Mouse (Mus musculus) heart, embryonic 10.5 days (tissue): ENCODE results near the gene Ccdc162. TPM values are rescaled to one million over a fixed set of nuclear protein-coding genes. Genes with fewer than 3 reads are reported as not detected.
A peak's percentile ranks its signal among the peaks of the same experiment; 100 is the strongest.

Experiments used
- DNase-seq: peaks from one replicate; pipeline ENCODE4 v3.0.0-alpha.2; 2017; ENCODE audit warnings: low spot score
- H3K27ac ChIP-seq: fragments of 300-500 bp; sonication (generic); 2 replicates; pipeline ENCODE4 v1.5.1; 2016; ENCODE audit warnings: mild to moderate bottlenecking
- H3K27me3 ChIP-seq: fragments of 300-500 bp; sonication (generic); 2 replicates; pipeline ENCODE4 v1.6.1; 2016; ENCODE audit warnings: mild to moderate bottlenecking; ENCODE audit not compliant: poor library complexity, insufficient read depth, severe bottlenecking
- H3K36me3 ChIP-seq: fragments of 300-500 bp; sonication (generic); 2 replicates; pipeline ENCODE4 v1.6.1; 2016; ENCODE audit warnings: mild to moderate bottlenecking, moderate library complexity
- H3K4me1 ChIP-seq: fragments of 300-500 bp; sonication (generic); 2 replicates; pipeline ENCODE4 v1.6.1; 2016; ENCODE audit warnings: mild to moderate bottlenecking
- H3K4me3 ChIP-seq: fragments of 300-500 bp; sonication (generic); 2 replicates; pipeline ENCODE4 v1.5.1; 2016; ENCODE audit warnings: mild to moderate bottlenecking, moderate library complexity
- H3K9me3 ChIP-seq: fragments of 300-500 bp; sonication (generic); 2 replicates; pipeline ENCODE4 v1.6.1; 2016; ENCODE audit warnings: mild to moderate bottlenecking, moderate library complexity
- WGBS: fragments of 180-500 bp; shearing (Covaris S2); methylation state at CpG from one replicate; pipeline ENCODE4 v1.1.7; 2016; 5-methylcytosine and 5-hydroxymethylcytosine counted together
- polyA plus RNA-seq: library from polyadenylated mRNA; unstranded; fragments of >200 nt; fragmentation: Nextera tagmentation; extraction: Ambion mirVana; gene quantifications from 2 replicates; pipeline ENCODE4 v1.2.1, GENCODE M21; 2016

Gene Ccdc162
- polyA plus RNA-seq, 1 experiment from 2014 or later = 0.40 TPM

GRCm38 (mm10) chr10:41608485-41608884, 107.9 kb downstream of the Ccdc162 start:
- no peak overlapping the region for H3K4me3 ChIP-seq
- H3K27me3 ChIP-seq = no peaks in the 10 kb centered on the region
- H3K27ac ChIP-seq = no peak overlapping the region
- no peaks in the 10 kb centered on the region for H3K36me3 ChIP-seq
- WGBS = 80% methylated on average over 3 of the region's 3 CpGs
- no peaks in the 10 kb centered on the region for H3K9me3 ChIP-seq
- H3K4me1 ChIP-seq = peaks cover 26% of the 10 kb centered on the region
- no peak for DNase-seq

- 85% methylated on average over 1 of the region's 1 CpGs for WGBS
- Histone ChIP-seq H3K27ac (no peak overlapping the region; the same call in 1 of the 2 replicates), H3K27me3 (no peaks in the 10 kb centered on the region), H3K36me3 (no peaks in the 10 kb centered on the region), H3K4me1 (peaks cover 48% of the 10 kb centered on the region), H3K4me3 (no peak overlapping the region), H3K9me3 (no peaks in the 10 kb centered on the region)
- DNase-seq = no peak
Observed at GRCm38 (mm10) chr10:41602667-41603066, 113.8 kb downstream of the Ccdc162 start.

GRCm38 (mm10) chr10:41601898-41602545, 114.4 kb downstream of the Ccdc162 start:
- H3K4me1 ChIP-seq = peaks cover 43% of the 10 kb centered on the region
- no peak overlapping the region; the same call in 1 of the 2 replicates for H3K27ac ChIP-seq
- no peaks in the 10 kb centered on the region for H3K36me3 ChIP-seq
- H3K9me3 ChIP-seq = no peaks in the 10 kb centered on the region
- H3K27me3 ChIP-seq = no peaks in the 10 kb centered on the region
- DNase-seq = no peak
- 68% methylated on average over 7 of the region's 7 CpGs for WGBS
- no peak overlapping the region for H3K4me3 ChIP-seq

GRCm38 (mm10) chr10:41601302-41601701, 115.1 kb downstream of the Ccdc162 start:
- no peak overlapping the region for H3K4me3 ChIP-seq
- no peaks in the 10 kb centered on the region for H3K9me3 ChIP-seq
- 57% methylated on average over 4 of the region's 4 CpGs for WGBS
- DNase-seq = no peak
- H3K36me3 ChIP-seq = no peaks in the 10 kb centered on the region
- H3K27ac ChIP-seq = no peak overlapping the region
- H3K27me3 ChIP-seq = no peaks in the 10 kb centered on the region
- H3K4me1 ChIP-seq = peaks cover 38% of the 10 kb centered on the region

- no peaks in the 10 kb centered on the region for H3K9me3 ChIP-seq
- DNase-seq = no peak
- H3K36me3 ChIP-seq = no peaks in the 10 kb centered on the region
- peaks cover 38% of the 10 kb centered on the region for H3K4me1 ChIP-seq
- H3K4me3 ChIP-seq = no peak overlapping the region
- H3K27ac ChIP-seq = peak overlapping the region; percentile 67; the same call in 1 of the 2 replicates
- 74% methylated on average over 9 of the region's 9 CpGs for WGBS
- no peaks in the 10 kb centered on the region for H3K27me3 ChIP-seq
Observed at GRCm38 (mm10) chr10:41599051-41599450, 117.4 kb downstream of the Ccdc162 start.

GRCm38 (mm10) chr10:41598221-41598620, 118.2 kb downstream of the Ccdc162 start:
- Histone ChIP-seq H3K27ac (peak overlapping the region; percentile 66), H3K4me1 (peaks cover 38% of the 10 kb centered on the region)

GRCm38 (mm10) chr10:41595550-41595949, 120.9 kb downstream of the Ccdc162 start:
- no peaks in the 10 kb centered on the region for H3K27me3 ChIP-seq
- H3K27ac ChIP-seq = peak overlapping the region; percentile 82
- no peak for DNase-seq
- no peaks in the 10 kb centered on the region for H3K9me3 ChIP-seq
- no peak overlapping the region for H3K4me3 ChIP-seq
- 76% methylated on average over 3 of the region's 3 CpGs for WGBS
- H3K36me3 ChIP-seq = no peaks in the 10 kb centered on the region
- H3K4me1 ChIP-seq = peaks cover 30% of the 10 kb centered on the region

More at GRCm38 (mm10) chr10:41598221-41598620, 118.2 kb downstream of the Ccdc162 start:
- no peaks in the 10 kb centered on the region for H3K27me3 ChIP-seq
- DNase-seq = no peak
- WGBS = 36% methylated on average over 9 of the region's 9 CpGs
- H3K4me3 ChIP-seq = peak overlapping the region; percentile 5; the same call in 1 of the 2 replicates
- no peaks in the 10 kb centered on the region for H3K36me3 ChIP-seq
- no peaks in the 10 kb centered on the region for H3K9me3 ChIP-seq

- WGBS = 27% methylated on average over 2 of the region's 2 CpGs
- H3K4me1 ChIP-seq = peaks cover 30% of the 10 kb centered on the region
- H3K27me3 ChIP-seq = no peaks in the 10 kb centered on the region
- H3K9me3 ChIP-seq = no peaks in the 10 kb centered on the region
- H3K36me3 ChIP-seq = no peaks in the 10 kb centered on the region
- H3K27ac ChIP-seq = peak overlapping the region; percentile 82
- peak; percentile 83 for DNase-seq
- H3K4me3 ChIP-seq = peak overlapping the region; percentile 24; the same call in 1 of the 2 replicates
Observed at GRCm38 (mm10) chr10:41594957-41595356, 121.5 kb downstream of the Ccdc162 start.

- Histone ChIP-seq H3K4me3 (no peak overlapping the region), H3K36me3 (no peaks in the 10 kb centered on the region), H3K4me1 (peaks cover 30% of the 10 kb centered on the region), H3K9me3 (no peaks in the 10 kb centered on the region), H3K27ac (peak overlapping the region; percentile 82), H3K27me3 (no peaks in the 10 kb centered on the region)
- no peak for DNase-seq
- WGBS = 90% methylated on average over 8 of the region's 8 CpGs
Observed at GRCm38 (mm10) chr10:41594433-41594832, 122.0 kb downstream of the Ccdc162 start.

GRCm38 (mm10) chr10:41588616-41589015, 127.8 kb downstream of the Ccdc162 start:
- no peak for DNase-seq
- H3K4me3 ChIP-seq = no peak overlapping the region
- H3K4me1 ChIP-seq = peaks cover 6% of the 10 kb centered on the region; the same call in 1 of the 2 replicates
- WGBS = 89% methylated on average over 2 of the region's 2 CpGs
- no peaks in the 10 kb centered on the region for H3K27me3 ChIP-seq
- H3K36me3 ChIP-seq = no peaks in the 10 kb centered on the region
- H3K27ac ChIP-seq = no peak overlapping the region
- H3K9me3 ChIP-seq = no peaks in the 10 kb centered on the region

- Histone ChIP-seq H3K36me3 (no peaks in the 10 kb centered on the region), H3K4me3 (no peak overlapping the region), H3K4me1 (peaks cover 16% of the 10 kb centered on the region), H3K9me3 (no peaks in the 10 kb centered on the region), H3K27ac (no peak overlapping the region), H3K27me3 (no peaks in the 10 kb centered on the region)
- DNase-seq = no peak
- WGBS = 82% methylated on average over 18 of the region's 18 CpGs
Observed at GRCm38 (mm10) chr10:41586947-41587852, 129.2 kb downstream of the Ccdc162 start.

- no peak for DNase-seq
- Histone ChIP-seq H3K27me3 (no peaks in the 10 kb centered on the region), H3K4me1 (peaks cover 23% of the 10 kb centered on the region), H3K36me3 (no peaks in the 10 kb centered on the region), H3K27ac (peak overlapping the region; percentile 74), H3K9me3 (no peaks in the 10 kb centered on the region), H3K4me3 (no peak overlapping the region)
- 54% methylated on average over 6 of the region's 6 CpGs for WGBS
Observed at GRCm38 (mm10) chr10:41583383-41583782, 133.1 kb downstream of the Ccdc162 start.

GRCm38 (mm10) chr10:41582901-41583361, 133.5 kb downstream of the Ccdc162 start:
- Histone ChIP-seq H3K4me3 (no peak overlapping the region), H3K36me3 (no peaks in the 10 kb centered on the region), H3K4me1 (peaks cover 23% of the 10 kb centered on the region), H3K27ac (peak overlapping the region; percentile 74), H3K27me3 (no peaks in the 10 kb centered on the region), H3K9me3 (no peaks in the 10 kb centered on the region)
- no peak for DNase-seq
- 8% methylated on average over 4 of the region's 5 CpGs for WGBS
